Mouse (Mus musculus) testis, adult 2 months (tissue): ENCODE data around the gene Gm8369.

Source experiments
- CTCF ChIP-seq: fragments of 200-500 bp; IDR thresholded peaks from 2 replicates; pipeline ENCODE4 v1.5.1; 2012; ENCODE audit warnings: low read depth, mild to moderate bottlenecking, inconsistent platforms, low read length, moderate library complexity; ENCODE audit not compliant: control insufficient read depth, insufficient read depth, insufficient replicate concordance
- POLR2A ChIP-seq: fragments of 200-500 bp; IDR thresholded peaks from 2 replicates; pipeline ENCODE4 v1.6.1; 2012; ENCODE audit warnings: low read depth, mild to moderate bottlenecking, inconsistent platforms, low read length, moderate library complexity; ENCODE audit not compliant: control insufficient read depth

DNA sequence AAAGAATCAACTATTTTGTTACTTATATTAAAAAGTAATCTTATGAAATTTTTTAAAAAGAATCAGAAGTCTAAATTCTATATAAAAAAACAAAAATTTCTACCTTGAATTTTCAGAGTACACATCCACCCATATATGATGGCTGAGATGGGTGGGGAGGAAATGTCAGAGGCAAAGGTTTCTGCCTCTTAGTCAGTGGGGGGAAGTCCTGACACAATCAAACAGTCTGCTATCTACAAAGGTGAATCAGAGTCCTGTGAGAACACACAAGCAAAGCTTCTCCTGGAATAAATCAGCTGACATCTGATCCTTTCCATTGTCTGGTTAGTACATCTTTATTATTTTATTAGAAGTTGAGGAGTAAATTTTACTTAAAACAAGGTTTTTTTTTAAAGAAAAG lies 42.4 kb upstream of the Gm8369 start, which contains the start of gene Ms4a4b:
- TF ChIP-seq CTCF (no peak), POLR2A (no peak)
